Mouse (Mus musculus): Measurements from ENCODE around the gene Pqlc2.

The Pqlc2 gene

DNA sequence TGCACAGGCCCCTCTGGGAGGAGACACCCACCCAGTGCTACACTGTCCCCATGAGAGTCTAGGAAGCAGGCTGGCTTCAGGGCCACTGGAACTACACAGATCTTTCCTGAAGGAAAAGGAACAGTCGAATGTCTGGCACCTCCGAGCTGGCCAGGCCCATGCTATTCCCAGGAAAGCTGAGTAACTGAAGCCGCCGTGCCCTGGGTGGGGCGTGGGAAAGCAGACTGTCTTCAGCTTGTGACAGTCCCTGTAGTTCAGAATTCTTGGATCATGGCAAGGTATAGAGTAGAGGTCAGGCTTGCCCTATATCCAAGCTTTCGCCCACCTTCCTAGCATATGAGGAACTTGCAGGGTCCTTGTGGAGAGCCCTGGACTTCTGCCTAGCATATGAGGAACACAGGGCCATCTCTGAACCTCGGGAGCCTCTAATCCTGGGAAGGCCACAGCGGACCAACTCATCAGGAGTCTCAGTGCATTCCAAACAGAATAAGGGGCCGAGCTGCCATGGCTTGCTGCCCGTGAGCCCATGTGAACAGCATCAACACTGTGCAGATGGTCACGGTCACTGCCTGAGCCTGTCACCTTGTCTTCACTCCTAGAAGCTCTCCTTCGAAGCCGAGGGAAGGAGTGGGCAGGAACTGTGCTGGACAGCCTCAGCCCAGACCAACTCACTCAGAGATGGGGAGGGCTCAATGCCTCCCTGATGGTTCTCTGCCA lies 44.6 kb downstream of the Pqlc2 start:
- DNase-seq (ENCODE audit: low read depth, low spot score): no peak

- DNase-seq (ENCODE audit: low read depth, low spot score): no peak
Measured at GRCm38 (mm10) chr4:139262981-139263380, 47.5 kb downstream of the Pqlc2 start.

DNA sequence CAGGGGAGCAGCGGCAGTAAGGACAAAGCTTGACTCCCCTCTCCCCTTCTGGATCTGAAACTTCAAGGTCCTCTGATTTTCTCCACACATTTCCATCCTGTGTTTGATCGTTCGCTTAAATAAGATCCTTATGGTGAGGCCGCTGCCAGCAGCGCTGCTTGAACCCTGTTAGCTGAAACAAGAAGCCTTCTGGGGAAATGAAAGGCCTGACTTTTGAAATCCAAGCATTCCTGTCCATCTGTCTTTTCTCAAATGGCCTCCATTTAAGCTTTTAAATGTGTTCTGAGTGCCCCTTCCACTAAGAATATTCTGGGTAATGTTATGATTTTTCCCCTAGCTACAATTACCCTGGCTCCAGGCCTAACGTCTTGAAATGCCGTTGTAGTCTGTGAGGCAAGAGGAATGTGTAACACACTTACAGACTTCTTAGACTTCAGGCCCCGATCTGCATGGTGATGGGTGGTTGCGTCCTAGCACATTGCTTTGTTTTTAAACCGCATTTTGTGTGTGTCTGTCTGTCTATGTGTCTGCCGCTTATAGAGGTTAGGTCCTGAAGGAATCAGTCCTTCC lies 51.1 kb downstream of the Pqlc2 start:
- no peak for DNase-seq (ENCODE audit: low read depth, low spot score)

- DNase-seq (ENCODE audit: low read depth, low spot score): no peak
Measured at GRCm38 (mm10) chr4:139258621-139259301, 51.7 kb downstream of the Pqlc2 start.

GRCm38 (mm10) chr4:139256708-139257107 lies 53.8 kb downstream of the Pqlc2 start:
- no peak for DNase-seq (ENCODE audit: low read depth, low spot score)

GRCm38 (mm10) chr4:139256146-139256545 lies 54.4 kb downstream of the Pqlc2 start:
- DNase-seq (ENCODE audit: low read depth, low spot score): no peak

DNA sequence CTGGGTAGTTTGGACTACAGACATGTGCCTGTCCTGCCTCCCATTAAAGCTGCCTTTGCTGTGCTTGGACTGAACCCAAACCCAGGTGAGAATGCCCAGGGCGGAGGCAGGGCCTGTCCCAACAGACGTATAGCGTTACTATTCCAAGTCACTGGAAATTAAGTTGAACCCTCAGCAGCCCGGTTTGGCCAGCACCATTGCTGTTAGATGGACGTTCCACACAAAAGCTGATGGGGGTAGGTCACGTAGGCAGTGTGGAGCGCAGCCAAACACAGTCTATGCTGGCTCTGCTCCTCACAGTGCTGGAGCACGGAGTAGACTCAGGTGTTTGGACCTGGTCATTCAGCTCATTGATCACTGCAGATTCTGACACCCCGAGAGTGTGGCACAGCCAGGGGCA lies 57.3 kb downstream of the Pqlc2 start:
- DNase-seq (ENCODE audit: low read depth, low spot score): no peak

- peak; percentile 49 for DNase-seq (ENCODE audit: low read depth, low spot score)
Measured at GRCm38 (mm10) chr4:139252051-139252760, 58.3 kb downstream of the Pqlc2 start.

GRCm38 (mm10) chr4:139250886-139251285 lies 59.6 kb downstream of the Pqlc2 start:
- DNase-seq (ENCODE audit: low read depth, low spot score): no peak

GRCm38 (mm10) chr4:139250043-139250442 lies 60.5 kb downstream of the Pqlc2 start:
- no peak for DNase-seq (ENCODE audit: low read depth, low spot score)

- DNase-seq (ENCODE audit: low read depth, low spot score): no peak
Measured at GRCm38 (mm10) chr4:139248736-139249135, 61.8 kb downstream of the Pqlc2 start.

GRCm38 (mm10) chr4:139247966-139248365 lies 62.5 kb downstream of the Pqlc2 start:
- no peak for DNase-seq (ENCODE audit: low read depth, low spot score)

- DNase-seq (ENCODE audit: low read depth, low spot score): peak; percentile 59
Measured at GRCm38 (mm10) chr4:139246130-139246877, 64.2 kb downstream of the Pqlc2 start.

- DNase-seq (ENCODE audit: low read depth, low spot score): no peak
Measured at GRCm38 (mm10) chr4:139245534-139245933, 65.0 kb downstream of the Pqlc2 start.

DNA sequence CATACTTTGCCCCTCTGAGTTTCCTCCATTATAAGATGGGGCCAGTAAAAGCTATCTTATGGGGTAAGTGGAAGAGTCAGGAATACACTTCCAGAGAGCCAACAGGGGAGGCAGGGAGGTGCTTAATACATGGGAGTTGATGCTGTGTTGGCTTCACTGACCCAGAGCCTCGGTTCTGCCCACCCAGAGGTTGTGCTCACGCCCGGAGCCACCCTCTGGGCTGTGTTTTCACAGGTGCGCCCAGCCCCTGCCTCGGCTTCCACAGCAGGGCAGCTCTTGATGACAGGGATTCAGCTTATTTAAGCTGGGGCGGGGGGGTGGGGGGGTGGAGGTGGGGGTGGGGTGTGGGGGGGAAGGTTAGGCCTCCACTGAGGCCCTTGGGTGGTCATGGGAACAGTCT lies 65.7 kb downstream of the Pqlc2 start:
- no peak for DNase-seq (ENCODE audit: low read depth, low spot score)

DNA sequence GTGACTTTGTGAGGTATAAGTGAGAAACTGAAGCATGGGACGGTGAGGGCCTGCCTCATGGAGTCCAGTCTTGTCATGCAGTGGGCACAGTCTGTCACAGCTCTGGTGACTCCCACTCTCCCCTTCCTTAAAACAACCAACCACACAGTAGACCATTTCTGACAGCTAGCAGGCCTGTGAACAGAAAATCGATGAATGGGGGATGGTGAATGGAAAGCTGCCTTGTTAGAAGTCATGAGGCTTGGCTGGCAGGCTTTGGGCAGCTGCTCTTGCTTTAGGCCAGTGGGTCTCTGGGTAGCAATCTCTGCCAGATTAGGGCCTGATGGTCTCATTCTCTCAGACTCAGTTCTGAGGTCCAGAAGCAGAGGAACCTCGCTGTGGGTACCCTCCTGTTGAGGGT lies 66.3 kb downstream of the Pqlc2 start:
- no peak for DNase-seq (ENCODE audit: low read depth, low spot score)

Data from retina, postnatal 7 days (tissue).